Mouse (Mus musculus): ENCODE measurements around the gene Peak1. TPM values are rescaled to one million over a fixed set of nuclear protein-coding genes. Genes with fewer than 3 reads are reported as not detected.

Peak1 gene
- polyA plus RNA-seq, 1 experiment: 8.2 TPM

DNA sequence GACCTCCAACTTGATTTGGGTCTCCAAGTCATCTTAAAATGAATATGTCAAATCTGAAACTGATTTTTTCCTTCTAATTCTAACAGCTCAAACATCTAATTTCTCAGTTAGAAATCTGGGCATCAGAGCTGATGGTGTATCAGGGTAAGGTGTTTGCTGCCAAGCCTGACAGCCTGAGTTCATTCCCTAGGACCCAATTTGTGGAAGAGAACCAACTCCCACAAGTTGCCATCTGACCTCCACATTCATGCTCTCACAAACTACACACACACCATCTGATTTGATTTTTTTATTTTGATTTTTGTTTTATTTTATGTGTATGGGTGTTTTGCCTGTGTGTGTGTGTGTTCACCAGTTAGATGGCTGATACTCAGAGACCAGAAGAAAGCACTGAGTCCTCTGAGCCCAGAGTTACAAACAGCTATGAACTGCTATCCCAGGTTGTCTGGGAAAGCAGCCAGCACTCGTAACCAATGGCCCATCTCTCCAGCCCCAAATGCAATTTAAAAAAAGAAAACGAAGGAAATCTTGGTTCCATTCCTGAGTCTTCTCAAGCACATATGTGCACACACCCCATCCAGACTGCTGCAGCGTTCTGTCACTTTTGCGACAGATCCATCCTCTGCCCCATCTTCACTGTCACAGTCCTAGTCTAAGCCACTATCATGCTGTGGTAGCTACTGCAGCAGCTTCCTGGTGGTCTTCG, 18.1 kb upstream of the Peak1 start:
- Histone ChIP-seq H3K27ac (ENCODE audit: insufficient read depth, low read length) (no peak overlapping the region), H3K27me3 (ENCODE audit: control insufficient read depth, insufficient read depth, low read length) (no peaks in the 10 kb centered on the region), H3K4me1 (ENCODE audit: control insufficient read depth, insufficient read depth, insufficient read length) (no peaks in the 10 kb centered on the region), H3K36me3 (ENCODE audit: control insufficient read depth, insufficient read depth, low read length) (0 out of 2 replicates have a peak, but pooled peaks cover 1% of the 10 kb centered on the region), H3K4me3 (ENCODE audit: extremely low read depth, insufficient read depth, insufficient read length) (no peak overlapping the region)
- TF ChIP-seq CTCF (IDR thresholded peaks at IDR 0.05; ENCODE audit: extremely low read depth, insufficient read depth, insufficient read length, insufficient replicate concordance) (no peak), POLR2A (IDR thresholded peaks at IDR 0.05; ENCODE audit: low read depth, low read length) (no peak)
- DNase-seq (ENCODE audit: low read depth in 1 of 2, low spot score in 2 of 2): no peak
- WGBS: 94% methylated on average over 5 of the region's 5 CpGs

DNA sequence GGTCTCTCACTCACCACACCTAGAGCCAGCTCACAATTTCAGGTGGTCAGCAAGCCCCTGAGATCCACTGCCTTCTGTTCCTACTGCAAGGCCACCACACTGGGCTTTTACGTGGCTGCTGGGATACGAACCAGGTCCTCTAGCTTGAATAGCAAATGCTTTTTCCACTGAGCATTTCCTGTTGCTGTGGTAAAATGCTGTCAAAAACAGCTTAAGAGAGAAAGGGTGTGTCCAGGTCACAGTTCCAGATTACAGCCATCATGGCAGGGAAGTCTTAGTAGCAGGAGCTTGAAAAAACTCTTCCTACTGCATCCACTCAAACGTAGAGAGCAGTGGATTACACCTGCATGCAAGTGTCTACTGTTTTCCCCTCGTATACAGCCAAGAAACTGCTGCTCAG, 7.0 kb upstream of the Peak1 start:
- no peak overlapping the region for H3K4me3 ChIP-seq (ENCODE audit: extremely low read depth, insufficient read depth, insufficient read length)
- no peak for TF ChIP-seq POLR2A (IDR thresholded peaks at IDR 0.05; ENCODE audit: low read depth, low read length)
- TF ChIP-seq CTCF (IDR thresholded peaks at IDR 0.05; ENCODE audit: extremely low read depth, insufficient read depth, insufficient read length, insufficient replicate concordance): no peak
- DNase-seq (ENCODE audit: low read depth in 1 of 2, low spot score in 2 of 2): peak in 1 of 2 experiments; percentile 23
- no peaks in the 10 kb centered on the region for H3K36me3 ChIP-seq (ENCODE audit: control insufficient read depth, insufficient read depth, low read length)
- no peak overlapping the region for H3K27ac ChIP-seq (ENCODE audit: insufficient read depth, low read length)
- peaks cover 10% of the 10 kb centered on the region for H3K4me1 ChIP-seq (ENCODE audit: control insufficient read depth, insufficient read depth, insufficient read length)
- H3K27me3 ChIP-seq (ENCODE audit: control insufficient read depth, insufficient read depth, low read length): no peaks in the 10 kb centered on the region
- 65% methylated on average over 4 of the region's 4 CpGs for WGBS

DNA sequence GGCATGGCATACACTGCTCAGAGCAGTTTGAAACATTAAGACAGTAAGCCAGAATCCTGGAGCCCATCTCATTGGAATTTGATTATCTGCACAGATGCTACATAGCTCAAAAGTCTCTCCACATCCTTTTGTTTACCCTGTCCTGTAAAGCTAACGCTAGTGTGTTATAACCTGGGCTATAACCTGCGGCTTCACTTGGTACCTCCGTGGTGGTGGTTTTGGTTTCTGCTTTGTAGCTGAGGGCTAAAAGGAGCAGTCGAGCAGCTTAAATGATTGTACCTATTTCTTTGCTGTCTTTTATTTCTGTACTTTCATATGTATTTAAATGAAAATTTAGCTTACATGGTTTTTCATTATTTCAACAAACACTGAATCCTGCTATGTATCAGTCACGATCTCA, 4.1 kb upstream of the Peak1 start:
- peaks cover 14% of the 10 kb centered on the region for H3K4me1 ChIP-seq (ENCODE audit: control insufficient read depth, insufficient read depth, insufficient read length)
- no peak for TF ChIP-seq CTCF (IDR thresholded peaks at IDR 0.05; ENCODE audit: extremely low read depth, insufficient read depth, insufficient read length, insufficient replicate concordance)
- no peaks in the 10 kb centered on the region for H3K27me3 ChIP-seq (ENCODE audit: control insufficient read depth, insufficient read depth, low read length)
- H3K27ac ChIP-seq (ENCODE audit: insufficient read depth, low read length): no peak overlapping the region
- WGBS: 48% methylated on average over 5 of the region's 5 CpGs
- no peak overlapping the region for H3K4me3 ChIP-seq (ENCODE audit: extremely low read depth, insufficient read depth, insufficient read length)
- H3K36me3 ChIP-seq (ENCODE audit: control insufficient read depth, insufficient read depth, low read length): no peaks in the 10 kb centered on the region
- DNase-seq (ENCODE audit: low read depth in 1 of 2, low spot score in 2 of 2): no peak

DNA sequence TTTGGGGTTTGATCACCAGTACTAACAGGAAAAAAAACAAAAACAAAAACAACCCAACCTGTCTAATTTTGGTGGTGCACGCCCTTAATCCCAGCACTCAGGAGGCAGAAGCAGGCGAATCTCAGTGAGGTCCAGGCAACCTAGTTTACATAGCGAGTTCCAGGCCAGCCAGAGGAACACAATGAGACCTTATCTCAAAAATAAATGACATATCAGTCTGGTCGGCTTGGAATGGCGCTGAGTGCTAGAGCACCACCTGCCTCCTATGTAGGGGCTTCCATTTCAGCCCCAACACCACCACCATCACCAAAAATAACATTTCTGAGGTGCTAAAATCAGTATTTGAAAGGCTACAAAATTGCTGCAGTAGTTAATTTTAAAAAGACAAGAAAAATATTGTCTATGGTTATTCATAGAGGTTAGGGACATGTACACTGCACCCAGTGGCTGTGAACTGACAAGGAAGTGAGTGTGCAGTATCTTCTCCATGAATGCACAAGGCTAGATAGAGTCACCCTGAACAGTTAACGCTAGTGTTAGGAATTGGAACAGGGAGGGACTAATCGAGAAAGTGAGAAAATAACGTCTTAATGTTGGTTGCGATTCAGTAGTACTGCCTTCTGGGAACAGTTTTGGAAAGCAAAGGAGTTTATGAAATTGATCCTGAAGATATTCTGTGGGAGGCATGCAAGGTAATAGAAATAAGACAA, 3.2 kb upstream of the Peak1 start:
- Histone ChIP-seq H3K36me3 (ENCODE audit: control insufficient read depth, insufficient read depth, low read length) (no peaks in the 10 kb centered on the region), H3K4me3 (ENCODE audit: extremely low read depth, insufficient read depth, insufficient read length) (no peak overlapping the region), H3K27ac (ENCODE audit: insufficient read depth, low read length) (no peak overlapping the region), H3K27me3 (ENCODE audit: control insufficient read depth, insufficient read depth, low read length) (no peaks in the 10 kb centered on the region), H3K4me1 (ENCODE audit: control insufficient read depth, insufficient read depth, insufficient read length) (peaks cover 15% of the 10 kb centered on the region)
- 69% methylated on average over 9 of the region's 9 CpGs for WGBS
- TF ChIP-seq CTCF (IDR thresholded peaks at IDR 0.05; ENCODE audit: extremely low read depth, insufficient read depth, insufficient read length, insufficient replicate concordance) (no peak), POLR2A (IDR thresholded peaks at IDR 0.05; ENCODE audit: low read depth, low read length) (no peak)
- DNase-seq (ENCODE audit: low read depth in 1 of 2, low spot score in 2 of 2): no peak

DNA sequence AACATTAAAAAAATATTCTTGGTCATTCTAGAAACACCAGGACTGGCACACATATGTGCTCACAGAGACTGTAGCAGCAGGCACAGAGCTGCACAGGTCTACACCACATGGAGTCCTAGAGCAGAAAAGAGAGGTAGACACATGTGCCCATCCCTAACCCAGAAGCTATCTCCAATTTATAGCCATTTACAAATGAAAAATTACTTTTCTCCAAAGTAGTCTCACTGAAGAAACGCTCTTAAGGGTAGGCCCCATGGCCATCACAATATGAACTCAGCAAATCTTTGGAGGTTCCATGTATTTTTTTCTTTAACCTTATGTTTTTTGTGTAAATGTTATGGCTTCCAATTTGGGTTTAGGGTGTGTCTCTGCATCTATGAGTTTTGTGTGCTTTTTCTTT, 2.4 kb upstream of the Peak1 start:
- H3K27me3 ChIP-seq (ENCODE audit: control insufficient read depth, insufficient read depth, low read length): no peaks in the 10 kb centered on the region
- H3K27ac ChIP-seq (ENCODE audit: insufficient read depth, low read length): peak overlapping the region; percentile 33; the same call in 1 of the 2 replicates
- H3K4me3 ChIP-seq (ENCODE audit: extremely low read depth, insufficient read depth, insufficient read length): no peak overlapping the region
- H3K36me3 ChIP-seq (ENCODE audit: control insufficient read depth, insufficient read depth, low read length): no peaks in the 10 kb centered on the region
- TF ChIP-seq POLR2A (IDR thresholded peaks at IDR 0.05; ENCODE audit: low read depth, low read length): no peak
- TF ChIP-seq CTCF (IDR thresholded peaks at IDR 0.05; ENCODE audit: extremely low read depth, insufficient read depth, insufficient read length, insufficient replicate concordance): no peak
- H3K4me1 ChIP-seq (ENCODE audit: control insufficient read depth, insufficient read depth, insufficient read length): peaks cover 15% of the 10 kb centered on the region
- 80% methylated on average over 1 of the region's 1 CpGs for WGBS
- DNase-seq (ENCODE audit: low read depth in 1 of 2, low spot score in 2 of 2): no peak

- H3K4me1 ChIP-seq (ENCODE audit: control insufficient read depth, insufficient read depth, insufficient read length): peaks cover 9% of the 10 kb centered on the region
- peak overlapping the region; percentile 96 for H3K27ac ChIP-seq (ENCODE audit: insufficient read depth, low read length)
- peak; percentile 31; the same call in 1 of the 2 replicates for TF ChIP-seq POLR2A (IDR thresholded peaks at IDR 0.05; ENCODE audit: low read depth, low read length)
- no peak for TF ChIP-seq CTCF (IDR thresholded peaks at IDR 0.05; ENCODE audit: extremely low read depth, insufficient read depth, insufficient read length, insufficient replicate concordance)
- H3K36me3 ChIP-seq (ENCODE audit: control insufficient read depth, insufficient read depth, low read length): no peaks in the 10 kb centered on the region
- DNase-seq (ENCODE audit: low read depth in 1 of 2, low spot score in 2 of 2): peak; percentile 80 to 94
- under 1% methylated on average over 11 of the region's 11 CpGs for WGBS
- peak overlapping the region; percentile 62 for H3K4me3 ChIP-seq (ENCODE audit: extremely low read depth, insufficient read depth, insufficient read length)
- no peaks in the 10 kb centered on the region for H3K27me3 ChIP-seq (ENCODE audit: control insufficient read depth, insufficient read depth, low read length)
These were observed 922 bp upstream of the Peak1 start for GRCm38 (mm10) chr9:56418738-56419239.
